Mouse (Mus musculus): ENCODE measurements around the gene Abcb6. TPM values are rescaled to one million over a fixed set of nuclear protein-coding genes. Genes with fewer than 3 reads are reported as not detected.
A peak's percentile ranks its signal among the peaks of the same experiment; 100 is the strongest.

Abcb6 gene
- total and polyA plus RNA-seq, 3 experiments: 15.5 to 29.0 (median 19.2) TPM

DNA sequence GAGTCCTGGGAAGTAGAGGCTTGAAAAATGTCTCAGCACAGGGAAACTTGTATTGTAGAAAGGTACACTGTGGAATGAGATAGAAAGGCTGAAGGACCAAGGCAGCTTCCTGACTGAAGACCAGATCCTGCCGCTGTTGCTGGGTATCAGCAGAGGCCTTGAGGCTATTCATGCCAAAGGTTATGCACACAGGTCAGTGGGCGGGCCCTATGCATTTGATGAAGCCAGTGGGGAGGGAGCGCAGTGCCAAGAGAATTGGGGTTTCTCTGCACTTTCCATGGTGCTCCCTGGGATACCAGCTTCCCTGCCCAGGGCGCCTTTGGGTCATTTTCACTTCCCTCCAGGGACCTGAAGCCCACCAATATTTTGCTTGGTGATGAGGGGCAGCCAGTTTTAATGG, 32.4 kb upstream of the Abcb6 start:
- in situ Hi-C loops (cut with MboI; ENCODE audit: low pct_ligation_motif_present, low pct_unique_long_range_greater_than_20kb, low sequenced_read_pairs): no loop called here
- Histone ChIP-seq H3K9ac (ENCODE audit: insufficient read depth, low read depth) (no peak overlapping the region), H3K4me3 (replicated peaks in 1 of 3; ENCODE audit: low read depth in 2 of 3, low read length in 2 of 3, poor library complexity in 1 of 3) (no peak overlapping the region), H3K9me3 (replicated peaks; ENCODE audit: low read length) (no peaks in the 10 kb centered on the region), H3K79me2 (replicated peaks; ENCODE audit: control insufficient read depth, extremely low read depth, insufficient read depth, poor library complexity, severe bottlenecking) (peaks cover 34% of the 10 kb centered on the region), H3K27me3 (replicated peaks) (no peaks in the 10 kb centered on the region), H3K4me1 (ENCODE audit: control insufficient read depth in 1 of 2, insufficient read depth in 2 of 2) (peaks cover 23 to 79% of the 10 kb centered on the region in 2 experiments), H3K27ac (ENCODE audit: insufficient read depth, low read depth) (no peak overlapping the region), H3K4me2 (ENCODE audit: insufficient read depth, low read depth, poor library complexity, severe bottlenecking) (no peak overlapping the region), H3K36me3 (replicated peaks in 1 of 2; ENCODE audit: control insufficient read depth in 1 of 2, insufficient read depth in 1 of 2, low read length in 1 of 2) (peaks cover 47 to 62% of the 10 kb centered on the region in 2 experiments)
- DNase-seq (ENCODE audit: extremely low read depth): no peak
- no peak for TF ChIP-seq MYC (IDR thresholded peaks at IDR 0.05; ENCODE audit: low read depth, low read length)
- TF ChIP-seq ETS1 (conservative IDR thresholded peaks at IDR 0.05; ENCODE audit: low read depth, low read length): no peak
- no peak for TF ChIP-seq CHD2 (IDR thresholded peaks at IDR 0.05; ENCODE audit: low read length)
- TF ChIP-seq E2F4 (IDR thresholded peaks at IDR 0.05; ENCODE audit: insufficient replicate concordance, low read depth, low read length): no peak
- TF ChIP-seq JUN (IDR thresholded peaks at IDR 0.05; ENCODE audit: insufficient read depth, low read depth, low read length): no peak
- no peak for TF ChIP-seq CTCF (conservative IDR thresholded peaks at IDR 0.05 in 1 of 2, IDR thresholded peaks at IDR 0.05 in 1 of 2; ENCODE audit: low read depth in 2 of 2, low read length in 2 of 2)
- no peak for TF ChIP-seq ZC3H11A (IDR thresholded peaks at IDR 0.05; ENCODE audit: low read depth, low read length)
- TF ChIP-seq NELFE (IDR thresholded peaks at IDR 0.05; ENCODE audit: low read depth, low read length): no peak
- no peak for TF ChIP-seq BHLHE40 (IDR thresholded peaks at IDR 0.05; ENCODE audit: low read depth, low read length)
- TF ChIP-seq ZNF384 (IDR thresholded peaks at IDR 0.05; ENCODE audit: low read depth, low read length): no peak
- TF ChIP-seq ZKSCAN1 (IDR thresholded peaks at IDR 0.05; ENCODE audit: borderline replicate concordance, low read depth, low read length): no peak
- dilution Hi-C loops (cut with MboI; ENCODE audit: extremely low pct_ligation_motif_present, extremely low pct_unique_long_range_greater_than_20kb, low sequenced_read_pairs): no loop called here

DNA sequence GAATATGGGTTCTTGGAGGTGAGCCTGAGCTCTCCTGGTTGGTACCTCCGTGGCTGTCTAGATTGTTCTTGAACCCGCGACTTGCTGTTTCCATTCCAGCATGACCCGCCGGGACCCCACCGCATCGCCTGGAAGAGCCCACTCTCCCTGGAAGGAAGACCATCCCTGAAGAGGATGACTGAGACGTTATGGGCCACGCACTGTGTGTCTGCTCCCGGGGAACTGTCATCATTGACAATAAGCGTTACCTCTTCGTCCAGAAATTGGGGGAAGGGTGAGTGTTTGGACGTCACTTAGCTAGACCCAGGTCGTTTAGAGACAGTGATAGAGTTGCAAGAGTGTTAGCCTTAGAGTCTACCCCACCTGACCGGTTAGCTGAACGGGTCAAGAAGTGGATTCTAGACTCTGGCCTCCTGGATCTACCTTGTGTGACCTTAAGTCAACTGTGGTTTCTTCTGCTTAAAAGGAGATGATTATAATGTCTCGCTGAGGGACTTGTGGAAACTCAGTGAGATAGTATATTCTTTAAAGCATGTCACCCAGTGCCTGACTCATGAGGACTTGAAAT, 31.0 kb upstream of the Abcb6 start:
- dilution Hi-C loops (cut with MboI; ENCODE audit: extremely low pct_ligation_motif_present, extremely low pct_unique_long_range_greater_than_20kb, low sequenced_read_pairs) (no loop called here), in situ Hi-C loops (cut with MboI; ENCODE audit: low pct_ligation_motif_present, low pct_unique_long_range_greater_than_20kb, low sequenced_read_pairs) (no loop called here)
- no peak overlapping the region for H3K27ac ChIP-seq (ENCODE audit: insufficient read depth, low read depth)
- peak overlapping the region; percentile 72; the same call in 1 of the 2 replicates for H3K4me2 ChIP-seq (ENCODE audit: insufficient read depth, low read depth, poor library complexity, severe bottlenecking)
- DNase-seq (ENCODE audit: extremely low read depth): no peak
- H3K36me3 ChIP-seq (replicated peaks in 1 of 2; ENCODE audit: control insufficient read depth in 1 of 2, insufficient read depth in 1 of 2, low read length in 1 of 2): peaks cover 41 to 51% of the 10 kb centered on the region in 2 experiments
- TF ChIP-seq NRF1 (IDR thresholded peaks at IDR 0.05; ENCODE audit: low read depth, low read length): no peak
- TF ChIP-seq JUND (conservative IDR thresholded peaks at IDR 0.05; ENCODE audit: low read depth, low read length): no peak
- no peak for TF ChIP-seq MAX (IDR thresholded peaks at IDR 0.05; ENCODE audit: low read length)
- H3K79me2 ChIP-seq (replicated peaks; ENCODE audit: control insufficient read depth, extremely low read depth, insufficient read depth, poor library complexity, severe bottlenecking): peaks cover 21% of the 10 kb centered on the region
- H3K9ac ChIP-seq (ENCODE audit: insufficient read depth, low read depth): peak overlapping the region; percentile 93
- H3K4me1 ChIP-seq (ENCODE audit: control insufficient read depth in 1 of 2, insufficient read depth in 2 of 2): peaks cover 16 to 71% of the 10 kb centered on the region in 2 experiments
- no peaks in the 10 kb centered on the region for H3K27me3 ChIP-seq (replicated peaks)
- no peaks in the 10 kb centered on the region for H3K9me3 ChIP-seq (replicated peaks; ENCODE audit: low read length)
- H3K4me3 ChIP-seq (replicated peaks in 1 of 3; ENCODE audit: low read depth in 2 of 3, low read length in 2 of 3, poor library complexity in 1 of 3): peak overlapping the region; percentile 83 to 96 (median 91)
